Mouse (Mus musculus) frontal cortex, postnatal 36 days (tissue): ENCODE data around the gene Ica1l.
"Not testable (repeated sequence)": the region's sequence is repeated elsewhere in the genome, so short reads cannot be mapped to it uniquely, and the experiment has no call there.

Source experiments
- DNase-seq, 2 experiments: peaks; one replicate each; pipeline ENCODE4 v3.0.0; 2022; ENCODE audit warnings: low spot score in 2 of 2

Ica1l gene

GRCm38 (mm10) chr1:60042796-60043469, at the start of gene Ica1l:
Gene Ica1l (minus strand): TSS chr1:60043184.
- DNase-seq = peak; percentile 20 to 28

DNA sequence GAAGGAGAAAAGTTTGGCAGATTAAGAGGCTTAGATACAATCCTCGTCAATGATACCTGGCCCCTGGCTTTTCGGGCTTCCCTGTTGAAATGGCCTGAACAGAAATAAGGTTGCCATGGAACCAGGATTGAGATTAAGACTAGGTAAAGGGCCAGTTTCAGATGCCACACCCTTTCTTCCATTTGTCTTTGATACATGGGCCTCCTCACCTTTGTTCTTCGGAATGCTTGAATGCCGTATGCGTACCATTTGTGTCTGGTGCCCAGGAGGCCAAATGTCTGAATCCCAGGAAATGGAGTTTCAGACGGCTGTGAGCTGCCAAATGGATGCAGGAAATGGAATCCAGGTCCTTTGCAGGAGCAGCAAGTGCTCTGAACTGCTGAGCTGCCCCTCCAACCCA, 33.4 kb upstream of the Ica1l start:
- no peak for DNase-seq

DNA sequence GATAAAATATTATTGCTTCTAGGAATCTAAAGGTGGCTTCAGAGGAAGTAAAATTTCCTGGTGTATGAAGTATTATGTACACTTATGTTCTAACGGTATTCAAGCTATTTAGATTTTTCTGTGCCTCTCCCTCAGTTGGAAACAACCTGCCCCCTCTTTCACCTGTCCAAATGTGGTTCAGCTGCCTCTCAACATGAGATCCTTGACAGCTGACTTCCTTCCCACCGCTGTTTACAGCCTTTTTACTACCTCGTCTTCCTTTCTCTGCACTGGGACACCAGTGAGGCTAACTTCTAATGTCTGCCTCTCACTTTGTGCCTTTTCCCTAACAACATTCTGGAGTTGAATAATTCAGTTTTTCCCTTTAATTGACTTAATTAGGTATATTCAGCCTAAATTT, 32.6 kb upstream of the Ica1l start:
- DNase-seq = no peak

DNA sequence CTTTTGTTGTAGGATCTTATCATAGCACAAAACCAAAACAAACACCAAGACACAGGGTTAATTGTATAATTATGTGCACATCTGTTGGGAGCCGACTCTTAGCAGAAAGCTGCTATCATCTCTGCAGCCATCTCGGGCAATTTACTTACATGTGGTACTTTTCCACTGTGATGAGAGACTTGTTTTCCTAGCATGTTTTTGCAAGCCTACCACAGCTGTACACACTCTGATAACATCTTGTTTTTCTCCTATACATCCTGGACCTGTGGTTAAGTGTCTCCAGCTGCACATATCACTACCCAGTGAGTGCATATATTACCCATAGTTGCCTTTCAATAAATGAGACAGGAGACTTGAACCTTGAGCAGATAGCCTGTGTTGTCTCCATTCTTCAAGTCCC, 32.0 kb upstream of the Ica1l start:
- no peak for DNase-seq

- DNase-seq = not testable (repeated sequence)
Observed at GRCm38 (mm10) chr1:60070725-60071124, 27.7 kb upstream of the Ica1l start.

DNA sequence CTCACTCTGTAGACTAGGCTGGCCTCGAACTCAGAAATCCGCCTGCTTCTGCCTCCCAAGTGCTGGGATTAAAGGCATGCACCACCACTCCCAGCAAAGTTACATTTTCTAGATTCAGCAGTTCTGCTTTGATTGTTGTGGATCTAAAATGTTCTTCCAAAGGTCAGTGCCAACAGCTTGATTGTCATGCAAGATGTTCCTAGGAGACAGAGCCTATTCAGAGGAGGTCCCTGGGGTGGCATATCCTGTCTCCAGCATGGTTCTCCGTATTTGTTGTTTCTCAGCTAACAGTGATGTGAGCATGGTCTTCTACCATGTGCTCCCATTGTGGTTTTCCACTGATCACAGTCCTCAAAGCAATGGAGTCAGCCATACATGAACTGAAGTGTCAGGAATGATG, 13.3 kb upstream of the Ica1l start:
- DNase-seq = no peak

- DNase-seq = no peak
Observed at GRCm38 (mm10) chr1:60054659-60055058, 11.7 kb upstream of the Ica1l start.

GRCm38 (mm10) chr1:60047481-60047880, 4.5 kb upstream of the Ica1l start:
- not testable (repeated sequence) for DNase-seq

- DNase-seq = no peak
Observed at GRCm38 (mm10) chr1:60044595-60044994, 1.6 kb upstream of the Ica1l start.

DNA sequence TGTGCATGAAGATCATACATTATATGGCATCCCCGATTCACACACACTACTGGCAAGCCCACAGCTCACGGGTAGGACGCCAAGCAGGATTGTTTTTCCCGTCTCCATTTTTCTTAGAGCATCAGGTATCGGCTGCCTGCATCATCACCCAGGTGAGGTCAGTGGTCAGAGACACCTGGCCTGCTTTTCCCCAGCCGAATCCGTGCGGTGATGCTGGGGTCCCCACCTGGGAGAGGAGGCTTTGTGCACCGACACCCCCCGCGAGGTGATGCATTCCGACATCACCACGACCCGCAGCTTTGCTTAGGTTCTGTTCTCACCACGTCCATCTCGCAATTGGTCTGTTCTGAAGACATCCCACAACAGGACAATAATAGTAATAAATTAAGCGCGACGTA, 587 bp downstream of the Ica1l start:
- peak; percentile 14 to 27 for DNase-seq

GRCm38 (mm10) chr1:60035044-60035443, 7.9 kb downstream of the Ica1l start:
- peak; percentile 10 to 75 for DNase-seq

DNA sequence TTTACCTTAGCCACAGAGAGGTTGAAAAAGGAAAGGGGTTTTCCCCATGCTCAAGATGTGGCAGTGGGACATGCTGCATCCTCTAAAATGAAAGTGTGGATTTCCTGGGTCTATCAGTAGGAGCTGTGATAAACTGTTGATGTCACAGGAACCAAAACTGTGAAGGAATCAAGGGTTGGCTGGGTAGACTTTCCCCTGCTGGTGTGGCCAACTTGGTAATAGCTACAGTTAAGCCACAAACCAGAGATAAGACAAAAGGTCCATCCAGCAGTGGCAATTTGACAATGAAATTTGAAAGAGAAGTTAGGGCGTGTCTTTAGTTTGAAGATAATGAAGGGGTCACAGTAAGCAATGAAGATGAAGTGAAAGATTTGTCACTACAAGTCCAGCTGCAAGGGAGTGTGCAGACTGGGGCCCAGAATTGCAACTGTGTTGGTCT, 25.9 kb downstream of the Ica1l start:
- DNase-seq = no peak

DNA sequence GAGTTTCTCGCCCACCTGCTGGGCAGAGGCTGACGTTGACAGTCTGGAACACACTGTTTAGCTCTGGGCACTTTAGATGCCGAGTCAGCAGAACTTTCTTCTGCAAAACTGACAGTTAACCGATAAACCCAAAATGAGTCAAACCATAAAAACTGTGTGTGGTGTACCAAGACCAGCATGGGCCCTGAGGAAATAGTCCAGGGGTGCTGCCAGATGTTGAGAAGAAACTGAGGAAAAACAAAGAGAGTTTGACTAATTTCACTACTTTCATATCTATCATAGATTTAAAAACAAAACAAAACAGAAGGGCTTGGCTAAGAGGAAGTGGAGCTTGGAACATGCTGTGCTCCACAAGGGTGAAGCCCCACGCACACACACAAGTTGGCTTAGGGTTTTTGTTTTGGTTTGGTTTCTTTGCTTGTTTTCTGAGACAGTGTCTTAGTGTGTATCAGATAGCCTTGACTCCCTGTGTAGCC, 26.8 kb downstream of the Ica1l start:
- DNase-seq = no peak

DNA sequence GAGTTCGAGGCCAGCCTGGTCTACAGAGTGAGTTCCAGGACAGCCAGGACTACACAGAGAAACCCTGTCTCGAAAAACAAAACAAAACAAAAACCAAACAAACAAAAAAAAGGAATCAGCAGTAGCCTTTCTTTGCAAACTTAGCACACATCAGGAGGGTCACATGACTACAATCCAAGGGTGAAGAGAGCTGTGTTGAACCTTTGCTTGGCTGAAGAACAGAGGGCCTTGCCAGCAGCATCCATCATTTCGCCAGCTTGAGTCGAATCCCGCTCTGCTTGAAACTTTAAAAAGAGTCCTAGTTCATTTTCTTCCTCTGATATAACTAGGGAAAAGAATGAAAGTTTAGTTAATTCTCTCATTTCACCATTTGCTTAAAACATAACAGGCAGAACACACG, 27.5 kb downstream of the Ica1l start:
- DNase-seq = no peak

- DNase-seq = no peak
Observed at GRCm38 (mm10) chr1:60013779-60014178, 29.2 kb downstream of the Ica1l start.

DNA sequence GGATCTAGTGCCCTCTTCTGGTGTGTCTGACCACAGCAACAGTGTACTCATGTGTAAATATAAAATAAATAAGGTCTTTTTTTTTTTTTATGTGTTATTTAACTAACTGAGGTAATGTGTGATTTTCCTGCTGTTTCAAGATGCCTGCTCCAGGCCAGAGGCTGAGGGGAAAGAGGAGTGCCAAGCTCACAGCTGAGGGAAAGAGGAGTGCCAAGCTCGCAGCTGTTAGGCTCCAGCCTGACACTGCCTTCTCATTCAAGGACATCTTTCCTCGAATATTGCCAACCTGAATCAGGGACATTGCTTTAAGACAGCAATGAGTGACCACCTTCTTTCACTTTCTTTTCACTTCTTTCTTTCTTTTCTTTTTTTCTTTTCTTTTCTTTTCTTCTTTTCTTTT, 34.2 kb downstream of the Ica1l start:
- DNase-seq = no peak

- DNase-seq = no peak
Observed at GRCm38 (mm10) chr1:60007337-60007736, 35.6 kb downstream of the Ica1l start.

GRCm38 (mm10) chr1:60000319-60000718, 42.7 kb downstream of the Ica1l start:
- DNase-seq = no peak

- no peak for DNase-seq
Observed at GRCm38 (mm10) chr1:59997352-59997751, 45.6 kb downstream of the Ica1l start.

GRCm38 (mm10) chr1:59995646-59996045, 47.3 kb downstream of the Ica1l start:
- no peak for DNase-seq

DNA sequence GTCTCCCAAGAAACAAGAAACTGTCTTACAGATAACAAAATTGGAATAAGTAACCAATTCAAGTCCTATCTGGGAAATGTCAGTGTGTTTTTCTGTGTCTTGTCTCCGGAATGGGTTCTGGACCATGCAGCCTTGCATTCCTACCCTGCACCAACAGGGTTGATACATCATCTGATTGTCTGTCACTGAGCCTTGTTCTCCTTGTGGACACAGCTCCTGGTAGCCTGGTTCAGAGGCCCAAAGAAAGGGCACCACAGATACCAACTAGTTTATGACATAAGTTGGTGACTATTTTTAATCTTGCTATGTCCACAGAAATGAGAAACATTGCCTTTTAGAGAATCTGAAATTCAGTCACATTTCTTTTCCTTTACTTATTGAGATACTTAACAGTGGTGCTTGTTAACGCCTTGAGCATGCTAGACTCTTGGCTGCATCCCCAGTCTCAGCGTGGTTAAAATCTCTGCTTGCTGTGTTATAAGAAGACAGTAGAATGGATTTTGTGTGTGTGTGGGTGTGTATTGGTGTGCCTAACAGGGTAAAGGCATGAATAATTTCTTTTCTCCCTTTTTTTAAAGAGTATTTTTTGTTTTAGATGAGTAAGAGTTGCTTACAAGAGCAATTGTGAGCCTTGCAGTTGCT, 55.5 kb downstream of the Ica1l start:
- peak; percentile 60 to 80 for DNase-seq

- no peak for DNase-seq
Observed at GRCm38 (mm10) chr1:59986626-59987025, 56.4 kb downstream of the Ica1l start.

DNA sequence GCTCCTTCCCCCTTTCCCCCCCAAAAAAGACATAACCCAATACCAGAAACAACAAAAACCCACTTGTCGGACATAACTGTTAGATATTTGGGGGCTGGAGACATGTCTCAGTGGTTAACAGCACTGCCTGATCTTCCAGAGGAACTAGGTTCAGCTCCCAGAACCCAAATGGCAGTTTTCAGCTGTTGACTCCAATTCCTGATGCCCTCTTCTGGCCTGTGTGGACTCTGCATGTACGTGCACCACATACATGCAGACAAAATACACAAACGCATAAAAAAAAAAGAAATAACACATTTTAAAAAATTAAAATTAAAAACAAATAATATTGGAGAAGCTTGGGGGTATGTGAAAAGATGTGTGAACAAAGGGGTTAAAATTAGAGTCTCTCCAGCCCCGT, 75.7 kb downstream of the Ica1l start:
- DNase-seq = no peak
